Mouse (Mus musculus) adipose tissue, adult 10 weeks (tissue): ENCODE results near the gene Nap1l5. TPM values are rescaled to one million over a fixed set of nuclear protein-coding genes. Genes with fewer than 3 reads are reported as not detected.

Experiments
- polyA plus RNA-seq: library from polyadenylated mRNA; stranded (reverse); fragments of 350-450 nt; fragmentation: Illumina TruSeq; extraction: RNeasy Lipid Tissue Mini Kit (QIAGEN cat#74804); gene quantifications from one replicate; pipeline ENCODE4 v1.2.3, GENCODE M21; 2014; ENCODE audit warnings: low read depth, low replicate concordance

Nap1l5 gene
- polyA plus RNA-seq = 1.3 TPM

GRCm38 (mm10) chr6:58906852-58907261 is at the start of gene Nap1l5:
Nap1l5 (minus strand) TSS chr6:58907076.

Other genes with a start within 250 kb of the Nap1l5 start
- gene Herc3, start 75.6 kb downstream of the Nap1l5 start, polyA plus RNA-seq = 18.7 TPM
- 53.5 TPM for gene Fam13a, start 117.5 kb upstream of the Nap1l5 start, polyA plus RNA-seq